Mouse (Mus musculus): ENCODE measurements around the gene Tgoln1.

GRCm38 (mm10) chr6:72619734-72620532 is 3.1 kb upstream of the Tgoln1 start:
- no peak for TF ChIP-seq CTCF (IDR thresholded peaks at IDR 0.05; ENCODE audit: low read depth)
- no peak for TF ChIP-seq EP300 (IDR thresholded peaks at IDR 0.05; ENCODE audit: low read depth)

Data from liver, postnatal 0 days (tissue).